Mouse (Mus musculus) spleen, adult 2 months (tissue): ENCODE data around the gene Ntrk3.

Experiments used
- CTCF ChIP-seq: fragments of 200-500 bp; IDR thresholded peaks from 2 replicates; pipeline ENCODE4 v1.5.1; 2011; ENCODE audit warnings: mild to moderate bottlenecking, inconsistent platforms; ENCODE audit not compliant: insufficient read depth, insufficient read length, insufficient replicate concordance; ENCODE audit errors: extremely low read depth
- POLR2A ChIP-seq: fragments of 200-500 bp; IDR thresholded peaks from 2 replicates; pipeline ENCODE4 v1.6.1; 2011; ENCODE audit warnings: low read depth, low read length, inconsistent platforms

DNA sequence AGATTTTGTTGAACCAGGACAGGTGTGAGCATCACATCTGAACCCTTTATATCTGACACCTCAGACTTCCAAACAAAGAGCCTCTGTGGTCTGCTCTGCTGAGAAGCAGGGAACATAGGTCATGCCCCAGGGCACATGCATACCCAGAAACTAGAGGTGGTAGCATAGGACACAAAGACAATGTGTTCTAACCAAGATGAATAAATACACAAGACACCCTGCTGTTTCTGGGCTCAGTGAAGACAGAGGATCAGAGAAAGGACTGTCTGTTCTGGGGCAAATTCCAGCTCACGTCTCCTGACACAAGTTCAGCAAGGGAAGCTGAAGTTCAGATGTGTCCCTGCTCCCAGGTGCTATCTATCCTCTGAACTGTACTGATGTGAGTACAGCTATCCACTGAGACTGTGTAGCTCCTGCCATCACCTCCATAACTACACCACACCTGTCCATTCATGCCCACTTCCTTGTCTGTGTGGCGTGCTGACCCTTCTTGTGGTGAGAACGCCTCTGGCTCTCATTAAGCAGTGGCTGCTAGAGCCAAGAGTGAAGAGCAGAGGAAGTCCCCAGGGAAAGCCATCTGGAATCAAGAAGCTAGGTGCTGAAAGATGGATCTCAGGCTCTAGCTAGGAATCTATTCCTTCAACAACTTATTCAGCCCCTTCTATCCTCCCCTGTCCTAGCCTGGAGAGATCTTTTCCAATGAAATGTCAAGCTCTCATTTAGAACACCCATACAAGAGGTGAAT lies 468.1 kb downstream of the Ntrk3 start:
- TF ChIP-seq POLR2A (no peak), CTCF (no peak)
